Mouse (Mus musculus): ENCODE measurements at regions not wholly inside any gene's neighbourhood (a gene's known extent, or its start where the extent isn't known, plus 50 kb on each side); places are given as distances from the start of the nearest gene placed in this dataset.

DNA sequence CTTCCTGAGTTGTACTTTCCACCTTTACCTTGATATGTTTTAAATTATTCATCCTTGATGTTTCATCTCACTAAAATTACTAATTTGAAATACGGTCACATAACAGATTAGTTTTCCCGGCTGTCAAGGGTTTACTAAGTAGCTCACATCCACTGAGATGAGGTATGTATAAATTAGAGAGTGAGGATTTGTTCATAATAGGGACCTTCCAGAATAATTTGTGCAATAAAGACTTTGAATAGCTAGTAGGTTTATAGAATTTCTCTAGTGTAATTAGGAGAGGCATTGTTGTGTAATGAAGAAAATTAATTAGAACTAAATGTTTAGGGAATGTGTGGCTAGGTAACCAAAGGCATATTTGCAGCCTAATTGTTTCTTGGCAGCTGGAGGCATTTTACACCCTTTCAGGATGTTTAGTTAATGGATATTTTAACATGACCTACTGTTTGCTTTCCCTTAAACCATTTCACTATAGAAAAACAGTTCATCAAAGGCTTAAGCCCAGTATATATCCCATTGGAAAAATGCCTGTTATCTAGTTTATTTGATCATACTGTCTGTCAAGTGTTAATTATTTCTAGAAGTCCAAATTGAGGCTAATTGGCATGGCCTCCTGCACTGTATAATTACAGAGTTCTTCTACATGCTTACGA, 70.8 kb downstream of the Mat2b start:
- in situ Hi-C loops (cut with MboI, MseI) = no loop called here

DNA sequence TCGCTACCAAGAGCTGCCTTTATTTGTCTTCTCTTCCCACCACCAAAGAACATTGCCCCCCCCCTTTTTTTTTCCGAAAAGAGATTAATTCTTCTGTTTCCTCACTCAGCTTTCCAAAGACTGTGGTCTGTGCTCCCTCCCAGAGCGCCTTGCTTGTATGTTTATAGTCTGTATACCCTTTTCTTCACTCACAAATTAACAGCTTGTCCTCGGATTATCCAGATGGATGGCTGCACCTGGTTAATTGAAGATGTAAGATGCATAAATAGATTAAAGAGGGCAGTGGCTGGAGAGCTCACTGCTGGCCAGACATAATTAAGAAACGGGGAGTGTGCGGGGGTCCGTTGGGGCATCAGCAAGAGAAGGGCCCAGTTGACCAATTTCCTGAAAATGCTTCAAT, 75.0 kb downstream of the Mat2b start:
- in situ Hi-C loops (cut with MboI, MseI) = no loop called here

DNA sequence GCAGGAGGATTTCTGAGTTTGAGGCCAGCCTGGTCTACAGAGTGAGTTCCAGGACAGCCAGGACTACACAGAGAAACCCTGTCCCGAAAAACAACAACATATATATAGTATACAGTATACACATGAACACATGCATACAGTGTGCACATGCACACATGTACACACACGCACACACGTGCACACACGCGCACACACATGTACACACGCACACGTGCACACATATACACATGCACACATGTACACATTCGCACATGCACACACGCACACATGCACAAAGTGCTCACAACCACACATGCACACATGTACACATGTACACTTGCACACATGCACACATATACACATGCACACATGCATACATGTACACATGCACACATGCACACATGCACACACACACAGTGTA, 92.0 kb downstream of the Mat2b start:
- in situ Hi-C loops (cut with MboI, MseI) = no loop called here

DNA sequence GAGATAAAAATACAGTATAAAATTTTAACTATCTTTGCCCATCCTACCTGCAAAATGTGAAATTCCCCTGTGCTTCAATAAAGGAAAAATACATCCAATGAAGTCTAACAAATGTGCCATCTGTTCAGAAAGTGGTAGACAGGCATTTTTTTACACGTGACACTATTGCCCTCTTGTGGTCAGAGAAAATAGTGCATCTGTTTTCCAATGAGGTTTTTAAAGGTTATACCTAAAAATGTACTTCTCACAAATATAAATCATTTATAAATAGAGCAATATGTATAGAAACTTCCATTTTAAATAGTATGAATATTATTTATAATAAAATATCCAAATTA, 93.5 kb downstream of the Mat2b start:
- in situ Hi-C loops (cut with MboI, MseI) = no loop called here

DNA sequence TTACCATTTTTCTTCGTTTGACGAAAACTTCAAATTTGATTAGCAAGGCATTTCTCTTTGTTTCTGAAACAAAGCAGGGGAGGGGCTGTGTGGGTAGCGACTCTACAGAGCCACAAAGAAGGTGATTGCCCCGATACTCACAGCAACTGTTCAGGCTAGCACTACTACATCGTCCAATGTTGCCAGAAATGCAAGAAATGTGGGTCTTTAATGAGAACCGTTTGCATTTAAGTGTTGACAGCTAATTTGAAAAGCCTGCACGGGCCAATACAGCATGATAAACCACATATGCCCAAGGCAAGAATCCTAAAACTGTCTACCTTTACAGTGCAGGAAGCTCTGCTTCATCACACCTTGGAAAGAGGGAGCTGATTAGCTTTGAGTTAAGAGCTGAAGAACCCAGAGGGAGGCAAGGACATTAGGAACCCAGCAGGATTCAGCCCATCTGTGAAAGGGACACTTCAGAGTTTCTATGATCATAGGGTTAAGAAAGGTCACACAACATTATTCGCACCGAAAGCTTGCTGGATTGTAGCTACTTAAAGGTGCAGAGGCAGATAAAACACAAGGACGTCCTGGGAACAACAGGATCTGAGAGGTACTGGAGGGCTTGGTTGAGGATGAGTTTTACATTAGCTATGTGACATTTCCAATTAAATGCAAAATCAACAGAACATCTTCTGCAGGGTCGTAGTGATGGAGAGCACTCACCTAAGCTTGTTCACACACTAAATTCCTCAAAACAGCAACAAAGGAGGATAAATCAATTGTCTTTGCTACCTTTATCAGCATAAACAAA, 94.0 kb downstream of the Mat2b start:
- in situ Hi-C loops (cut with MboI, MseI) = no loop called here

DNA sequence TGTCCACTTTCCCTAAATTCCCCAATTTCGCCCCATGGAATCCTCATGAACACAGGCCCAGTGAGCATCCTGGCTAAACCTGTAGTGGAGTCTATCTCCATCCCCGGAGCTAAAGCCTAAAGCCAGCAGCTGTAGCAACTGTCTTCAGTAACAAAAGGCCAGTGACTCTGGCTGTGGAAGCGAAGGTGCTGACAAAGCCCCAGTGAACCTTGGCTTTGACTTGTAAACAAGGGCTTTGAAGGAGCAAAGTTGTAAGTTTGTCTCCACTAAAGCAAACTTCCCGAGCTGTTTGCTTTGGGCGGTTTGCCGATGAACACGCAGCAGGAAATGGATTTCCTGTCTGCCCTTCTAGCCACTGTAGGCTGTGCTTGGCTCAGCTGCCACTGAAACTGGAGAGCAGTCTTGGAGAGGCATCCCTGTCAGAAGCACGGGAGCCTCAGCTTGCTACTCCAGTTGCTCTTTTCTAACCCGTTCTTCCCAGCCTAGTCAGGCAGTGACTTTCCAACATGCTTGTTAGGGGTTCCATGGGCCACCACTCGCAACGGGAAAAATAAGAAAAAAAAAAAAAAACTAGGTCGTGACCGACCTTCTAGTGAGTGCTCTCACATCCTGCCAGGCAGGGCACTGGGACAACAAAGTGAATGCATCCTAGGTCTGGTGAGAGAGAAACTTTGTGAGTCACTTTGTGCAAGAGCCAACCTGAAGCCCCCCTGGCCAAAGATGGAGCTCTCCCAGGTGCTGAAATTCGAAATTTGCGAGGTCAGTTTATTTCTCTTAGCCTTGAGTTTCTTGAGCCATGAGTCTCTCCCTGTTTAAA, 94.8 kb downstream of the Mat2b start:
- in situ Hi-C loops (cut with MboI, MseI) = no loop called here

DNA sequence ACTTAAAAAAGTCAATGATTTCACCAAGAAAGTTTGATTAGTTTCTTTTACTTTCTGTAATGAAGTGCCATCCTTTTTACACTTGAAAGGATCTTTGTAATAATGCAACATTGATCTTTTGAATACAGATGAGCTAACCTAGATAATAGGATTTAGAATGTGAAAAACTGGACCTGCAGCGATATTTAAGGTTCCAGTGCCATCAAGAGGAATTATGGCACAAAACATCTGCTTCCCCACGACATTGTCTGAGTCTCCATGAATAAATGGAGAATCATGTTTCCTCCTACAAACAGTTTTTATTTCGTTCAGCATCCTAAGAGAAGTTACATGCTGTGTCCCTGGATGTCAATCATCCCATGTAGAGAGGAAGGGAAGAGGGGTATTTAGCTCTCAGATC, 98.7 kb downstream of the Mat2b start:
- in situ Hi-C loops (cut with MboI, MseI) = no loop called here

DNA sequence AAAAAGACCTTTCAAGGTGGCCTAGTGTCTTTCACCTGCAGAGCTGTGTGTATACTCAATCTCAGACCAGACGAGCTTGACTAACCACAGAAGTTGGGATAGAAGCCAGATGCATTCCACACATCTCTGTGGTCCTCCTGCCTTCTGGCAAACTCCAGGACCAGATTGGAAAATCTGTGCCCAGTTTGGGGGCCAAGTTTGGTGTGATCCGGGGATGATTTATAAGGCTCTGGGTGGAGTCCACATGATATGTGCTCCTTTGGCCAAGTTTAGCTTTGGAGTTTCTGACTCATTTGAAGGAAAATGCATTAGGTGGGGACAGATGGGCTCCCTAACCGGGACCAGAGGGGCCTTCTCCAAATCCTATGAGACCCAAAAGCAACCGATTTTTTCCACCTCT, 102.9 kb downstream of the Mat2b start:
- in situ Hi-C loops (cut with MboI, MseI) = no loop called here

DNA sequence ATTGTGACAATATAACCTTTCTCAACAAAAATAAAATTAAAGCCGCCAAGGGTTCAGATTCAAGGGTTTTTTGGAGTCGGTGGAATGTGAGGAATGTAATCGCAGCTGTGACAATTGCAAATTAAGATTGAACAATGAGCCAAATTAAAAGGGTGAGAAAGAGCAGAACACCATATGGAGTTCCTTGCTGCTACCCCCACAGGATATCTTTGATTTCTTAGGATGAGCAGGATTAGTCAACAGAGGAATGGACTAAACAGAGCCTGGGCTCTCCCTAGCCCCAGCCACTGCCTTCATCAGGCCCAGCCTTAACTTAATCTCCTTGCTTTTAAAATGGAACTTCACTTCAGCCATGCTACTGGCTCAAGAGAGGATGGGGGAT, 121.3 kb downstream of the Mat2b start:
- in situ Hi-C loops (cut with MboI, MseI) = no loop called here

DNA sequence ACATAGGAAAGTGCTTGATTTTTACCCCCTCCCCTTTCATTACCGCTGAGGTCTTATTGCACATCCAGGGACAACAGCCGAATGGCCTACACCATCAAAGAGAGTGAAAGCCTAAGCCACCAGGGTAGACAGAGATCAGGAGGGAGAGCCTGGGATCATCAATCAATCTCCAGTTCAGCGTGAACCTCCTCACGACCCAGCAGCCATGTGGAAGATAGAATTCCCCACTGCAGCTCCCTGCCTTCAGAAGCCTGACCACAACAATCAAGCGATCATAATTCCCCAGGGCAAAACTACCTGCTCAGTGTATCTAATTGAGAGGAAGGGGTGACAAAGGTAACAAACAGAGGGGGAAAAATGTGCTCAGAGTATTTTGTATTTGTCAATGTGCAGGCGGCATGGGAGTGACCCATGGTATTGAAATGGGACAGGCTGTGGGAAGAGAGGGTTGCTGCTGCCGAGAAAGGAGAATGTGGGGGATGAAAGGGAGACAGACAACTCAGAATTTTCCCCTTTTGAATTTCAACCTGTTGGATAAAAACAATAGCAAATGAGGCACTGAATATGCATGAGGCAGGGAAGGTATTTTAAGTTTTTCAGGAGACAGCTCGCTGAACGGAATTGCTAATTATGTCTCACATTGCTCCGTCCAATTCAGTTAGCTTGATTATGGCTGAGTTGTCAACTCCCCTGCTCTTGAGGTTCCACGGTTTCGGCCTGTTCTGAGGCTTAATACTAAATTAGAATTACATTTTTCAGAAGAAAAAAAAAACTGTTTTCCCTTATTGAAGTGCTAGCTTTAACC, 121.8 kb downstream of the Mat2b start:
- in situ Hi-C loops (cut with MboI, MseI) = no loop called here

DNA sequence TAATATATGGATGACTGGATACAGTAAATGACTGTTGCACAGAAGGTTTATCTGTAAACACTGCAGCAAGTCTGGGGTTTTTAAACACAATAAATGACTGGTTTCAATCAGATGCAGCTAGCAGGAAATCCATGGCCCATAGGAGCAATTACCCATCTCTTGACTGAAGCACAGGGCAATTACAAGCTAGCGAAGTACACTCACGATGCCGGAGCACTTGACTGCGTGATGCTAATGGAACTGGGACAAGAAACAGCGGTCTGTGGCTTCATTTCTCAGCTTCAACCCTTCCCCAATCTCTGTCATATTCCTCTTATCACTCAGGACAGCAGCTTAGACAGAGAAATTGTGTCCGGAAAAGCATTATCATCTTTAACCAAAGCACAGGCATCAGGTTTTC, 132.1 kb downstream of the Mat2b start:
- in situ Hi-C loops (cut with MboI, MseI) = no loop called here

DNA sequence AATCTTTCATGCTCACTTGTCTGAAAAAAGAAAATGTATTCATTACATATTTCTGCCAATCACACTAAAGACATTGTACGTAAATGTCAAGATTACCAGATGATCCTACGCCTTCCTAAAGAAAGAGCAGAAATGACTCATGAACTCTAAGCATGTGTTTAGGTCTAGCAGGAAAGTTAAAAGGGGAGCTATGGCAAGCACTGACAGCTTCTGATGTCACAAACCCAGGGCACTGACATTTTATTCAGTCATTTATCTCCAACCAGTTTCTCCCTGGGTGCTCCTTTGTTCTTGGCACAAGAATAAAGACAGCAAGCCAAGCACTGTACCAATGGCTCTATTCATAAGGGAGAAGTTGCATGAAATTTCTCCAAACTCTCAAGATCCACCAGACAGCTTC, 133.0 kb downstream of the Mat2b start:
- in situ Hi-C loops (cut with MboI, MseI) = no loop called here

DNA sequence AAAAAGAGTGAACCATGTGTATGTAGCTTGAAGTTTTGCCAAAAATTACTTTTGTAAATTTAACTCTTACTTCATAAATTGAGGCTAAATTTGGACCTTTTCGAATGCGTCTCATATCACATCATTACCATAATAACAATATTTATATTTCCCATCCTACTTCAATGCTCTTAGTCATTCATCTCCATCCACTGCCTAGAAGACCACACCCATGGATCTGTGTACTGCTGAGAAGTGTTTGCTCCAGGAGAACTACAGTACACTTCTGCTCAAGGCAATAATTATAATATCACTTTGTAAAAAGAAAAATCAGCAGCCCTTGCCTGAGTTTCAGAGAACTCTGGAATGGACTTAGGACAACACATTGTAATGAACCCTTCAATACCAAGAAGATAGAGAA, 133.6 kb downstream of the Mat2b start:
- in situ Hi-C loops (cut with MboI, MseI) = no loop called here

DNA sequence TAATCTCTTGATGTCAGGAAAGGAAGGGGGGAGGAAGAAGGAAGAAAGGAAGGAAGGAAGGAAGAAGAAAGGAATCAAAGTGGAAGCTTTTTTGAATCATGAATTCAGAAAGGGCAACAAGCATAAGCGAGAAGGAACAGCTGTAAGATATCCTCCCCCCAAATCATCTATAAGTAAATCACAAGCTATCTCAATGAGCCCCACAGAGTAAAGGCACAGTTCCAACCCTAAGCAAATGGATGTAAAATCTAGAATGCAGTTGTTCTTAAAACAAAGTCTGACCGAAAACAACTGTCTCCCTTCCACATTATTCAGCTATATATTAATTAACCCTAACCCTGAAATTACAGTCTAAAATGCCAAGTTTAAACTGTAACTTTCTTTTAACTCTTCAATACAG, 136.5 kb downstream of the Mat2b start:
- in situ Hi-C loops (cut with MboI, MseI) = no loop called here

DNA sequence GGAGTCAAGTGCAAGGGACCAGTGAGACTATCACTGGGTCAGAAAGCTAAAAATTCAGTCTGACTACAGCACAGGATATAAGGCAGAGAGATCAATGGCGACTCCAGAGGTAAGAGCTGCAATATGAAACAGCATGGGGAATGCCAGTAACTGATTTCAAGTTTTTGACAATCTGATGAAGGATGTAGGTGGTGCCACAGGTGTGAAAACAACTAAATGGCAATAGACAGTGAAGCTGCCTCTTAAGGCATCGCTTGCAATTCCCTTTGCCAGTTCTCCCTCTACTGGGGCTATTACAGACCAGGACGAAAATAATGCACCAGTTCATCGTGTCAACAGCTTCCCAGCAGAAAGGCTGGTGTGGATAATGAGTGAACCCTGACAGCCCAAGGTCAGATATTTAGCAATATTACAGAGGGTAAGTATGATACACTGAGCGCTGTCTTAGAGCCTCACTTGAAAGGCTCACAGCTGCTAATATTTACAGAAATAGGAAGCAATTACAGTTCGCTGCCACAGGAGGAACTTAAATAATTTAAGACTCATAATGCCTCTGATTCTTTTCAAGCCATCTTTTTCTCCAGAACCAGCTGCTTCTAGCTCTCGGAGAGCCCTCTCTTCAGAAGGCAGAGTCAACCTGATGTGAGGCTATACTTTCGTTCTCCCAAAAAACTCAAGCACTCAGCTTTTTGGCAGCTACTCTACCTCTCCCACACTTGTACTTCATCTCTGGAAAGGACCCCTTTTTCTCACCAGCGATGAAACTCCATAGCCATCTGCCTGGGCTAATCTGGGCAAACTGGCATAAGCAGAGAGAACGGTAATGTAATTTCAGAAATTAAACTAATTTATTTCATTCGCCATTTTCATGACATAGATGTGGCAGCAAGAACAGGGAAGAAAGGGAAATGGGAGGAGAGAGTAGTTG, 139.9 kb downstream of the Mat2b start:
- in situ Hi-C loops (cut with MboI, MseI) = loop anchor here (5.0 kb wide), 1 partner anchor 533 kb away; no protein-coding TSS in a partner anchor

DNA sequence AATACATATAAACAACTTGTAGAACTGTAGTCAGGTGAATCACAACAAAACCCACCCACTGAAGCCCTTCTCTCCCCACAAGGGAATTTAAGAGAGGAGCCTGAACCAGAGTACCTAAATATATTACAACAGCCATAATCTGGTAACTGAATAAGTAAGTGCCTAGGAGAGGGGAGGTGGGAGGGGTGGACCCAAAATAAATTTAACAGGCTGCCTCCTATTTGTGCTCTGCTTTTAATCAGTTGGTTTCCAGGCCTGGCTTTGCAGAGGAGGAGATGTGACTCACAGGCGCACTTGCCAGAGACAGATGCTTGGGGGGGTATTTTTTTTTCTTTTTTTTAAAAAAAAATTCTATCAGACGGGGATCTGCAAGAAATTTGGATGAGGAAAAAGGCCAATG, 142.9 kb downstream of the Mat2b start:
- in situ Hi-C loops (cut with MboI, MseI) = loop anchor here (5.0 kb wide), 1 partner anchor 530 kb away; no protein-coding TSS in a partner anchor

DNA sequence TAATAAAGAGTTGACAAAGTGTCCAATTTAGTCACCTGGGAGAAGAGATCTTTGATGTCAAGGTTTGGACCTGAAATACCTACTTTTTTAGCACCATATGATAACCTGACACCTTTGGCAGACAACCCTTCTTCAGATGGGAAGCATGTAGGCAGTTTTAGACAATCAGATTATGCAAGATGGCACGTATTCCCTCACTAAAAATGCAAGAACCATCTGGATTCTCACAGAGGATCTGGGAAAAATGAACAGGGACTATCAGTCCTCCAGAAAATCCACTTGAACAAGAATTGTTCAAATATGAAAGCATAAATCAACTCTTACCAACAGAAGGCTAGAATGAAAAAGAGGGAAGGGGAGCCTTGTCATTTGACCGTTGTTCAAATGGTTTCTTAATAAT, 148.4 kb downstream of the Mat2b start:
- in situ Hi-C loops (cut with MboI, MseI) = no loop called here

DNA sequence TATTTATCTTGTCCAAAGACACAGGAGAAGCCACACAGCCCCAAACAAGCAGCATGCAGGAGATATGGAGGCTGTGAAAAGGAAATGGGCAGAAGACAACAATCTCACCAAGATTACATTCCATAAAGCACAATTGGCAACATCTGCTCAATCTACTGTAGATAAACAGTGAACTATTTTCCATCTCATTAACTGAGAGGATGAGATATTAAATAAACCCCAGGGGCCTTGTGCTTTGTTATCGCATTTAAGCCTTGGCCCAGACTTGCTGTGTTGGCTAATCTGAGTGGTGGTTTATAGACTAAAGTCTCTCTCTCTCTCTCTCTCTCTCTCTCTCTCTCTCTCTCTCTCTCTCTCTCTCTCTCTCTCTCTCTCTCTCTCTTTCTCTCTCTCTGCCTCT, 149.5 kb downstream of the Mat2b start:
- in situ Hi-C loops (cut with MboI, MseI) = no loop called here

DNA sequence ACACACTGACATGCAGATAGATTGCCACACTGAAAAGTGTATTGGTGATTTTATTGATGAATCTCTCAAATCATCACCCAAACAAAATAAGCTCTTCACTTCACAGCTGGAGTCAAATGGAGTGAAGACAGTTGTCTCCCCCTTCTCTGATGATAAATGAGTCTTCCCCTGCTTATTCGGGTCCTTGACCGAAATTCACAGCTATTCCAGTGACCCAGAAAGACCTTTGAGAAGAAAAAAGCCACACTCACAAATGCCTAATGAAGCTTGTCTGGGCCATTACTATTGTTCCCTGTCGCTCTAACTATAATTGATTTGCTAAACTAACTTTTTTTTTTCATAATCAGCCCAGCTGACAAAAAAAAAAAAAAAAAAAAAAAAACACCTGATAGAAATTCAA, 154.8 kb downstream of the Mat2b start:
- in situ Hi-C loops (cut with MboI, MseI) = no loop called here

DNA sequence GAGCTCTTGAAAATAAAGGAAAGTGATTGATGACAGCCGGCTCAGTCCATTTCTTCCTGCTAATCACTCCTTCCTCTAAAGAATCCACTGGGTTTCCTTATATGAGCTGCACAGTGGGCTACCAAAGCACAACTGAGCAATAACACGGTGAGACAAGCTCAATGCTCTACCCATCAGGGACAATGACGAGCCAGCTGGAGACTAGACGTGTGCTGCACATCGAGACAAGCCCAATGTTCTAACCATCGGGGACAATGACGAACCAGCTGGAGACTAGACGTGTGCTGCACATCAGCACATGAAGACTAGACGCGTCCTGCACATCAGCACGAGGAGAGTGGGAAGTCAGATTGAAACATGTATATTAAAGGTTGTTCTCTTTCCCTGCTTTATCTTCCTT, 155.2 kb downstream of the Mat2b start:
- in situ Hi-C loops (cut with MboI, MseI) = no loop called here

DNA sequence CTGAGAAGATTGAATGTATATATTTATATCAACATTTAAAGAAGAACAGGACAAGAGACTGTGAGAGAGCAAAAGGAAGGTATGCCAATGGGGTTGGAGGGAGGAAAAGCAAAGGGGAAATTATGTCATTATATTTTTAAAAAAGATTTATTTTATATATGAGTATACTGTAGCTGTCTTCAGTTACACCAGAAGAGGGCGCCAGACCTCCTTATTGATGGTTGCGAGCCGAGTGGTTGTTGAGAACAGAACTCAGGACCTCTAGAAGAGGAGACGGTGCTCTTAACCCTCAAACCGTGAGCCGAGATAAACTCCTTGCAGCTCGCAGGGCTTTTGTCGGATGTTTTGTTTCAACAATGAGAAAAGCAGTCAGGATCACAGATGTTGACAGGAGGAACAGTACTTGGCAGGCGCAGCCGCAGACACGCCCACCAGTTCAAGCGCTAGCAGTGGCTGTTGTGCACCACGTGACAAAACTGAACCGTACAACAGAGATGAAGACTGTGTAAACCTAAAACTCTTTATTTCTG, 158.7 kb downstream of the Mat2b start:
- in situ Hi-C loops (cut with MboI, MseI) = no loop called here

Data from T-helper 2 cell (primary cell).